ENCODE assay signal across 9 mouse cellular contexts in the genomic region with DNA sequence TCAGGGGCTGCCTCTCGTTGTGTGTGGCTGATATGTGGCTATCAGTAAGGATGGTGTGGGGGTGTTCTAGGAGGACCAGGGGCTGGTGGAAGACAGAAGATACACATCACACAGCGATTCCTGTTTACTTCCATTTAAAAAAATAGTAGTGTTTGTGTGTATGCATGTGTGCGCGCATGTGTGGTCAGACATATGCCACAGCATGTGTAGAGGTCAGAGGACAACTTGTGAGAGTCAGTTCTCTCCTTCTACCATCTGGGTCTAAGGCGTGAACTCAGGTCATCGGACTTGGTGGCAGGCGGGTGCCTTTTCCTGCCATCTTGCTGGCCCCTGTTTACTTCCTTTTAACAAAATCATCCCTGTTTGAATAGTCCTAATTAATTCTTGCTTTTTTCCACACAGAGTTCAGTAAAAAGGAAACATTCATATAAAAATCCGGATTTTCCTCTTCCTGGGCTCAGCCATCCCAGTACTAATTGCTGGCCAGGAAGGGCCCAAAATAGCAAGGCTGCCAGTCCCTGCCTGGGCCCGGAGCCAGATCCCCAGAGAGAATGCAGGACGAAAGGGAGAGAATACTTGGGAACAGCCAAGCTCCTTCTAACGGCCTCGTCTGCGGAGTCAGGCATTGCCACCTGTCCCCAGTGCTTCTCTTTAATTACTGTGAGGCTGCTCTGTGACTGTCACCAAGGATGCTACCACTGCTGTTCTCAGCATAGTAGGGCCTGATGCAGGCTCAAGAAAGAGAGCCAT.
A peak's percentile ranks its signal among the peaks of the same experiment; 100 is the strongest.
DNase-seq lines count a peak whose midpoint lies in the region; ATAC-seq and TF ChIP-seq lines count a peak whose summit lies in the region.
"Had no signal": no experiment of that assay in that cellular context is flagged by ENCODE, and none has a peak within 500 bp of the region (broad histone marks: within the 10 kb centered on the region; RNA-seq: fewer than 3 reads in every experiment).

No protein-coding gene starts in this region.

- no peaks in the 10 kb centered on the region for H3K27me3 ChIP-seq in limb, embryonic 14.5 days (ENCODE audit: control insufficient read depth, insufficient read depth, low read length)
- no peaks in the 10 kb centered on the region for H3K27me3 ChIP-seq in limb, embryonic 10.5 days (ENCODE audit: low read depth, poor library complexity, severe bottlenecking)
- H3K27me3 ChIP-seq in stomach, embryonic 15.5 days (replicated peaks), result no peaks in the 10 kb centered on the region
- H3K27me3 ChIP-seq: liver, embryonic 15.5 days had no signal

- no peak for TF ChIP-seq POLR2A in limb, embryonic 14.5 days (IDR thresholded peaks at IDR 0.05; ENCODE audit: borderline replicate concordance, extremely low read depth, insufficient read depth, insufficient read length)

- ATAC-seq in limb, embryonic 14.5 days (ENCODE audit: low FRiP score, low read depth), result no peak
- ATAC-seq in stomach, embryonic 15.5 days (ENCODE audit: insufficient read depth, low FRiP score, low read depth), result no peak

- H3K9me3 ChIP-seq in limb, embryonic 14.5 days (ENCODE audit: control insufficient read depth, low read length), result no peaks in the 10 kb centered on the region; the same call in 1 of the 2 replicates
- no peaks in the 10 kb centered on the region for H3K9me3 ChIP-seq in limb, embryonic 10.5 days (replicated peaks)
- H3K9me3 ChIP-seq in stomach, embryonic 15.5 days, result no peaks in the 10 kb centered on the region
- H3K9me3 ChIP-seq: liver, embryonic 15.5 days had no signal

- no peak overlapping the region for H3K9ac ChIP-seq in limb, embryonic 14.5 days (ENCODE audit: low read depth, low read length, severe bottlenecking)
- H3K9ac ChIP-seq in stomach, embryonic 15.5 days, result no peak overlapping the region
- H3K9ac ChIP-seq: liver, embryonic 15.5 days had no signal

- H3K27ac ChIP-seq in limb, embryonic 14.5 days (replicated peaks; ENCODE audit: low read depth, low read length), result no peak overlapping the region
- H3K27ac ChIP-seq in limb, embryonic 10.5 days, result no peak overlapping the region
- 0 out of 2 replicates have a peak overlapping the region, but pooled peaks have one; percentile 40 for H3K27ac ChIP-seq in stomach, embryonic 15.5 days
- H3K27ac ChIP-seq: liver, embryonic 15.5 days had no signal

- H3K4me3 ChIP-seq in limb, embryonic 14.5 days (replicated peaks; ENCODE audit: low read length), result no peak overlapping the region
- no peak overlapping the region for H3K4me3 ChIP-seq in limb, embryonic 10.5 days
- no peak overlapping the region for H3K4me3 ChIP-seq in stomach, embryonic 15.5 days (replicated peaks)
- H3K4me3 ChIP-seq: liver, embryonic 15.5 days had no signal

- peak; percentile 36 for DNase-seq in limb, embryonic 14.5 days (ENCODE audit: low spot score)
- DNase-seq in limb, embryonic 10.5 days (ENCODE audit: low spot score), result no peak
- peak; percentile 99 to 100 for DNase-seq in cerebellum, postnatal 25 days
- peak; percentile 64 for DNase-seq in heart, adult 8-10 months (ENCODE audit: low spot score)
- peak; percentile 76 for DNase-seq in kidney, adult 9 months
- peak; percentile 82 to 93 for DNase-seq in left cerebral cortex, postnatal 25 days (ENCODE audit: low spot score in 2 of 2)
- DNase-seq in natural killer cell, adult 2 months (ENCODE audit: low spot score in 2 of 2), result no peak

- H3K4me1 ChIP-seq in limb, embryonic 14.5 days (ENCODE audit: control insufficient read depth, insufficient read depth, low read length), result peaks cover 8% of the 10 kb centered on the region
- peaks cover 60% of the 10 kb centered on the region for H3K4me1 ChIP-seq in limb, embryonic 10.5 days
- peaks cover 30% of the 10 kb centered on the region for H3K4me1 ChIP-seq in stomach, embryonic 15.5 days

- no peak overlapping the region for H3K4me2 ChIP-seq in limb, embryonic 14.5 days (replicated peaks; ENCODE audit: low read depth, low read length, severe bottlenecking)
- H3K4me2 ChIP-seq in stomach, embryonic 15.5 days, result no peak overlapping the region
- H3K4me2 ChIP-seq: liver, embryonic 15.5 days had no signal

- WGBS in limb, embryonic 14.5 days, result 59% methylated on average over 13 of the region's 13 CpGs
- 77% methylated on average over 13 of the region's 13 CpGs for WGBS in limb, embryonic 10.5 days
- WGBS in stomach, embryonic 15.5 days, result 54% methylated on average over 13 of the region's 13 CpGs

- intact Hi-C loops in left cerebral cortex, postnatal 25 days (cut with DNase I), result loop anchor here (1.0 to 2.0 kb wide), 2 partner anchors 39 to 97 kb away; no protein-coding TSS in a partner anchor

- no peaks in the 10 kb centered on the region for H3K36me3 ChIP-seq in limb, embryonic 14.5 days (ENCODE audit: control insufficient read depth, insufficient read depth, low read length)
- no peaks in the 10 kb centered on the region for H3K36me3 ChIP-seq in limb, embryonic 10.5 days
- no peaks in the 10 kb centered on the region for H3K36me3 ChIP-seq in stomach, embryonic 15.5 days
- H3K36me3 ChIP-seq: liver, embryonic 15.5 days had no signal

Comparison
In these comparisons a context has a peak if more than half of its experiments do, and no peak if none do; other contexts are left out.
1. DNase-seq: peak in limb, embryonic 14.5 days (single experiment), cerebellum, postnatal 25 days (2 of 2), heart, adult 8-10 months (single experiment), kidney, adult 9 months (single experiment) and left cerebral cortex, postnatal 25 days (2 of 2); none in limb, embryonic 10.5 days (single experiment) and natural killer cell, adult 2 months (0 of 2).